Mouse (Mus musculus) heart, adult 2 months (tissue): ENCODE data around the gene E2f4.

Source experiments
- CTCF ChIP-seq: fragments of 200-600 bp; IDR thresholded peaks from 2 replicates; pipeline ENCODE4 v1.8.1; 2022; ENCODE audit warnings: antibody characterized with exemption, mild to moderate bottlenecking, moderate library complexity
- POLR2A ChIP-seq: fragments of 200-500 bp; IDR thresholded peaks from 2 replicates; pipeline ENCODE4 v1.6.1; 2011; ENCODE audit warnings: mild to moderate bottlenecking, low read depth, low read length, control low read depth; ENCODE audit not compliant: insufficient read depth

- TF ChIP-seq CTCF (no peak), POLR2A (no peak)
Observed at GRCm38 (mm10) chr8:105288231-105288630, 9.2 kb upstream of the E2f4 start.
